Mouse (Mus musculus): ENCODE data around the gene H2-Q10. TPM values are rescaled to one million over a fixed set of nuclear protein-coding genes. Genes with fewer than 3 reads are reported as not detected.
"Not testable (repeated sequence)": the region's sequence is repeated elsewhere in the genome, so short reads cannot be mapped to it uniquely, and the experiment has no call there.

The H2-Q10 gene
- polyA plus RNA-seq, 1 experiment from 2014 or later, result not detected

DNA sequence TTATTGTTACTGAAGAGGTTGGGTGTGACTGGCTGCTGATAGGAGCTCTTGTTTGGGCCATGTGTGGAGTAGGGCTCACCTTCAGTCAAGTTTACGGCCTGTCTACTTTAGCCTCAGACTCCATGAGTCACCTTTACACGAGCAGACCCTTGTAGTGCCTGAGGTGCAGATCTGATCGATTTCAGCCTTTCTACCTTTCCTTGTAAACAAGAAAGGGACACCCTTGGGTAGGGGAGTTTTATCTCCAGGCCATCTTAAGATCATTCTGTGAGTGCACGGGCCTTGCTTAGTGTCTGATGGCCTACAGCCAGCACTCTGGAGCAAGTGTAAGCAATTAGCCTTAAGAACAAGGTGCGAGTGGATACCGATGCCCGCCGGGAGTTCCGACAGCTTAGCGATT lies 37.0 kb downstream of the H2-Q10 start:
- 10% methylated on average over 10 of the region's 10 CpGs for WGBS
- H3K27me3 ChIP-seq, result peaks cover 52% of the 10 kb centered on the region
- no peaks in the 10 kb centered on the region for H3K4me1 ChIP-seq
- H3K4me2 ChIP-seq, result no peak overlapping the region
- no peak overlapping the region for H3K27ac ChIP-seq
- no peak overlapping the region for H3K4me3 ChIP-seq
- ATAC-seq, result no peak
- no peaks in the 10 kb centered on the region for H3K36me3 ChIP-seq (ENCODE audit: poor library complexity, severe bottlenecking)
- H3K9me3 ChIP-seq (replicated peaks), result no peaks in the 10 kb centered on the region
- H3K9ac ChIP-seq, result no peak overlapping the region

- Histone ChIP-seq H3K27ac (no peak overlapping the region), H3K4me3 (no peak overlapping the region), H3K9me3 (replicated peaks) (no peaks in the 10 kb centered on the region), H3K4me1 (no peaks in the 10 kb centered on the region), H3K9ac (no peak overlapping the region), H3K4me2 (no peak overlapping the region), H3K27me3 (peaks cover 51% of the 10 kb centered on the region), H3K36me3 (ENCODE audit: poor library complexity, severe bottlenecking) (no peaks in the 10 kb centered on the region)
- ATAC-seq, result no peak
- 26% methylated on average over 13 of the region's 13 CpGs for WGBS
Observed at GRCm38 (mm10) chr17:35507556-35508260, 37.8 kb downstream of the H2-Q10 start.

- WGBS, result 54% methylated on average over 5 of the region's 5 CpGs
- H3K4me1 ChIP-seq; H3K27ac ChIP-seq; H3K4me2 ChIP-seq; H3K9me3 ChIP-seq (replicated peaks); ATAC-seq; H3K4me3 ChIP-seq; H3K9ac ChIP-seq; H3K36me3 ChIP-seq (ENCODE audit: poor library complexity, severe bottlenecking): not testable (repeated sequence)
- peaks cover 49% of the 10 kb centered on the region for H3K27me3 ChIP-seq
Observed at GRCm38 (mm10) chr17:35508279-35508678, 38.4 kb downstream of the H2-Q10 start.

- Histone ChIP-seq H3K4me3 (no peak overlapping the region), H3K9me3 (replicated peaks) (no peaks in the 10 kb centered on the region), H3K4me1 (peaks cover 3% of the 10 kb centered on the region), H3K27ac (no peak overlapping the region), H3K27me3 (peaks cover 47% of the 10 kb centered on the region), H3K36me3 (ENCODE audit: poor library complexity, severe bottlenecking) (0 out of 2 replicates have a peak, but pooled peaks cover 2% of the 10 kb centered on the region), H3K9ac (no peak overlapping the region), H3K4me2 (no peak overlapping the region)
- WGBS, result 26% methylated on average over 8 of the region's 8 CpGs
- ATAC-seq, result 0 out of 2 replicates have a peak, but pooled peaks have one; percentile 13
Observed at GRCm38 (mm10) chr17:35509284-35509683, 39.4 kb downstream of the H2-Q10 start.

- H3K27ac ChIP-seq, result no peak overlapping the region
- no peak overlapping the region for H3K9ac ChIP-seq
- no peaks in the 10 kb centered on the region for H3K9me3 ChIP-seq (replicated peaks)
- 92% methylated on average over 7 of the region's 7 CpGs for WGBS
- peak overlapping the region; percentile 72 for H3K4me2 ChIP-seq
- H3K4me3 ChIP-seq, result no peak overlapping the region
- peaks cover 9% of the 10 kb centered on the region; the same call in 1 of the 2 replicates for H3K27me3 ChIP-seq
- 0 out of 2 replicates have a peak, but pooled peaks cover 2% of the 10 kb centered on the region for H3K36me3 ChIP-seq (ENCODE audit: poor library complexity, severe bottlenecking)
- ATAC-seq, result no peak
- H3K4me1 ChIP-seq, result peaks cover 32% of the 10 kb centered on the region
Observed at GRCm38 (mm10) chr17:35512916-35513626, 43.2 kb downstream of the H2-Q10 start.

- ATAC-seq, result no peak
- peak overlapping the region; percentile 72 for H3K4me2 ChIP-seq
- H3K9ac ChIP-seq, result 0 out of 2 replicates have a peak overlapping the region, but pooled peaks have one; percentile 68
- 0 out of 2 replicates have a peak, but pooled peaks cover 2% of the 10 kb centered on the region for H3K36me3 ChIP-seq (ENCODE audit: poor library complexity, severe bottlenecking)
- 17% methylated on average over 2 of the region's 2 CpGs for WGBS
- peaks cover 4% of the 10 kb centered on the region; the same call in 1 of the 2 replicates for H3K27me3 ChIP-seq
- H3K9me3 ChIP-seq (replicated peaks), result no peaks in the 10 kb centered on the region
- peaks cover 36% of the 10 kb centered on the region for H3K4me1 ChIP-seq
- H3K27ac ChIP-seq, result no peak overlapping the region
- H3K4me3 ChIP-seq, result 0 out of 2 replicates have a peak overlapping the region, but pooled peaks have one; percentile 59
Observed at GRCm38 (mm10) chr17:35513886-35514285, 44.0 kb downstream of the H2-Q10 start.

DNA sequence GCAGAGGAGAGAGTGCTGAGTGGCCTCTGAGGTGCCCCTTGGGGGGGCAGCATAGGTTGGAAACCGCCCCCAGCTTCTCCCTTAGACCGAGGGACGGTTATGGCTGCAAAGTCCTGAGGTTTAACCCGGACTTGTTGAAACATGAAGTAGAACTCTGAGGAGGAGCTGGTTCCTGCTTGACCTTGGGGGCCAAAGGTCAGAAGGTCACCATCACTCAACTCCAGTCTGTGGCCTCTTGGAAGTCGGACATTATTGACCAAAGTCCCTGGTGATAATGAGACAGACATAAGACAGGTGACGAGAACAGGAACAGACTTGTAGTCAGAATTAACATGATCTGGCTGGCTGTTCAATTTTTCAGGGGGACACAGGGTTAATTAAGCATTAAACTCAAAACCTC lies 44.9 kb downstream of the H2-Q10 start:
- H3K9ac ChIP-seq, result peak overlapping the region; percentile 68
- 76% methylated on average over 6 of the region's 6 CpGs for WGBS
- no peak overlapping the region for H3K27ac ChIP-seq
- peaks cover 36% of the 10 kb centered on the region for H3K4me1 ChIP-seq
- H3K9me3 ChIP-seq (replicated peaks), result no peaks in the 10 kb centered on the region
- 0 out of 2 replicates have a peak, but pooled peaks cover 2% of the 10 kb centered on the region for H3K36me3 ChIP-seq (ENCODE audit: poor library complexity, severe bottlenecking)
- no peak for ATAC-seq
- H3K4me2 ChIP-seq, result peak overlapping the region; percentile 72
- peak overlapping the region; percentile 59 for H3K4me3 ChIP-seq
- no peaks in the 10 kb centered on the region for H3K27me3 ChIP-seq

GRCm38 (mm10) chr17:35515911-35516640 lies 46.2 kb downstream of the H2-Q10 start:
- Histone ChIP-seq H3K9ac (peak overlapping the region; percentile 68), H3K4me3 (peak overlapping the region; percentile 59), H3K9me3 (replicated peaks) (no peaks in the 10 kb centered on the region), H3K27ac (no peak overlapping the region), H3K36me3 (ENCODE audit: poor library complexity, severe bottlenecking) (peaks cover 9% of the 10 kb centered on the region; the same call in 1 of the 2 replicates), H3K4me1 (peaks cover 36% of the 10 kb centered on the region), H3K4me2 (peak overlapping the region; percentile 72), H3K27me3 (no peaks in the 10 kb centered on the region)
- WGBS, result 11% methylated on average over 25 of the region's 25 CpGs
- peak; percentile 20; the same call in 1 of the 2 replicates for ATAC-seq

DNA sequence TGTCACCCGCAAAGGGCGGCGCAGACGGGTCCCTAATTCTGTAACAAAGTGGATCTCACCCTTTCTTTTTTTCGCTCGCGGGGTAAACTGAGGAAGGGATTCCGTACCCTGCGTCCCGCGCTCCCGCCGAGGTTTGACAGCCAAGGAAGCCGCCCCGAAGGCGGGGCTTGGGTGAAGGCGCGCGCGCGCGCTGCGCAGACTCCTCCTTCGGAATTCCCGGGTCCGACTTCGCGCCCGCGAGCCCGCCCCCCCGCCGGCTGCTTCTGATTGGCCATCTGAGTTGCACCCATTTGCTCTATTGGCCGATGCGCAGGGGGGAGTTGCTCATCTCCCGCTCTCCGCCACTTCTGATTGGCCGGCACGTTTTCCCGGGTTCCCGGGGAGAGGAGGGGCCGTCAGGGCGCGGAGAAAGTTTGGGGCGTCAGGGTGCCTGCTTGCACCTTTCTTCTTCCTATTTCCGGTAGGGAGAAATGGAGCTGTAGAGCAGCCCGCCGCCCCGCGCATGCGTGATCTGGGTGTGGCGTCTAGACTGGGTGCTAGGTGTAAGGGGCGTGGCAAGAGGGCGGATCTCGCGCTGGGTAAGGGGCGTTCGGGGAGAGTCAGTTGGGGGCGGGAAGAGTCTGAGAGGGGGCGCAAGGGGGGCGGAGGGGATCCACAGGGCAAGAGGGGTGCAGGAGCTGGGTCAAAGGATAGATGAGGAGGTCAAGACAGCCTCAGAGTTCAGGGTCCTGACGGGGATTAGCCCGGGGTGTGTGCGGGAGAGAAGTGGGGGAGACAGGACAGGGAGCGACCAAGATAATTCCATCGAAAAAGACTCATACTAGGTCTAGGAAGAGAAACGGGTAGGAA lies 47.0 kb downstream of the H2-Q10 start, which contains the start of the genes Tcf19 and Cchcr1:
Gene Tcf19 (minus strand): TSS at position 173 of the 849 bp plus-strand sequence.
Gene Cchcr1 (plus strand): TSS at position 449 of the 849 bp plus-strand sequence.
- under 1% methylated on average over 67 of the region's 67 CpGs for WGBS
- Histone ChIP-seq H3K9ac (peak within 1 kb of the TSS; percentile 68), H3K4me2 (peak within 1 kb of the TSS; percentile 72), H3K27ac (no peak within 1 kb of the TSS), H3K4me3 (peak within 1 kb of the TSS; percentile 59), H3K36me3 (ENCODE audit: poor library complexity, severe bottlenecking) (peaks cover 11% of the 10 kb centered on the region; the same call in 1 of the 2 replicates), H3K27me3 (no peaks in the 10 kb centered on the region), H3K4me1 (peaks cover 36% of the 10 kb centered on the region), H3K9me3 (replicated peaks) (no peaks in the 10 kb centered on the region)
- ATAC-seq, result peak; percentile 97

DNA sequence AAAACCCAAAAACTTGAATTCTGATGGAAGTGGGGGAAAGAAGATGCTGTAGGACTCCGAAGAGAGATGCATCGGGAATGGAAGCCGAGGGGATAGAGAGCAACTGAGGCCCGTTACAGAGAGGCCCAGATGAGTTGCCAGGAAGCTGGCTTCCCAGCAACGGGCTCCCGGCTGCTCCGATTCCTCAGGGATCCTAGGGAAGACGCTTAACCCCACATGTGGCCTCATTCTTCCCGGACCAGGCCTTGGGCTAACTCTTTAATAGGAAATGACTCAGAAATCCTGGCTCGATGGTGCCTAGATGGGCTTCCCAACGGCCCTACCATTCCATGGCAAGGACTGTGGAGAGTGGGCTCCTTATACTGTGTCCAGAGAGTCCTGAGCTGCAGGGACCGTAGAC lies 47.6 kb downstream of the H2-Q10 start:
- H3K27ac ChIP-seq, result no peak overlapping the region

More for the DNA sequence above, 47.6 kb downstream of the H2-Q10 start:
- 8% methylated on average over 12 of the region's 12 CpGs for WGBS
- Histone ChIP-seq H3K4me1 (peaks cover 36% of the 10 kb centered on the region), H3K27me3 (no peaks in the 10 kb centered on the region), H3K9me3 (replicated peaks) (no peaks in the 10 kb centered on the region), H3K9ac (peak overlapping the region; percentile 57), H3K4me3 (peak overlapping the region; percentile 59), H3K4me2 (peak overlapping the region; percentile 72), H3K36me3 (ENCODE audit: poor library complexity, severe bottlenecking) (peaks cover 14% of the 10 kb centered on the region; the same call in 1 of the 2 replicates)
- ATAC-seq, result no peak

All from forebrain, embryonic 13.5 days (tissue).